Mouse (Mus musculus): Measurements from ENCODE around the gene Dip2c.

- TF ChIP-seq CTCF (IDR thresholded peaks at IDR 0.05; ENCODE audit: low read depth, low read length) = no peak
- no peak for TF ChIP-seq POLR2AphosphoS5 (IDR thresholded peaks at IDR 0.05; ENCODE audit: insufficient replicate concordance, low read depth, low read length)
- TF ChIP-seq GATA1 (IDR thresholded peaks at IDR 0.05; ENCODE audit: borderline replicate concordance, low read length) = no peak
- no peak for TF ChIP-seq TAL1 (conservative IDR thresholded peaks at IDR 0.05; ENCODE audit: low read depth, low read length)
- TF ChIP-seq GATA2 (IDR thresholded peaks at IDR 0.05; ENCODE audit: borderline replicate concordance, low read depth, low read length) = no peak
These were observed 142.1 kb downstream of the Dip2c start for GRCm38 (mm10) chr13:9418441-9418840.
